8 mouse cellular contexts compared by ENCODE assay signal in the genomic region with DNA sequence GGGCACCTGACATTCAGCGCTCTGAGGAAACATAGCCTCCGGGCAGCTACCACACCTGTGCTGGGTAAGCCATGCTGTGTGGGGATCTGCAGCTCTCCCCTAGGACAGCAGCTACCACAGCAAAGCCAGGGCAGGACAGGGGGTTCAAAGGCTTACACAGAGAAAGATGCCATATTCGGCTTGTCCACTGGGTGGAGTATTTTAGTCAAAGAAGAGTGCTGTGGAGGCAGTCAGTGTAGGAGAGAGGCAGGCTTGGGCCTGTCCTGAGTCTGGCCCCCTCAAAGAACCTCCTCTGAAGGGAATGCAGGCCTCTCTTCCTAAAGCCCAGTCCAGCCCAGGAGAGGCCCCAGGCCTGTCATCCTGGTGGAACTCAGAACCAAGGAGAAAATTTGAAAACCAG. TPM values are rescaled to one million over a fixed set of nuclear protein-coding genes. Genes with fewer than 3 reads are reported as not detected.
DNase-seq lines count a peak whose midpoint lies in the region; ATAC-seq lines count a peak whose summit lies in the region.

No protein-coding gene starts in this region.

- no peaks in the 10 kb centered on the region for H3K9me3 ChIP-seq in hindbrain, embryonic 13.5 days

- H3K4me2 ChIP-seq in hindbrain, embryonic 13.5 days, result no peak overlapping the region

- WGBS in hindbrain, embryonic 13.5 days, result 17% methylated on average over 3 of the region's 3 CpGs

- DNase-seq in R1 (ENCODE audit: low read depth, low spot score), result peak; percentile 88
- DNase-seq in cerebellum, postnatal 25 days, result peak; percentile 69 to 86
- peak; percentile 67 to 77 for DNase-seq in frontal cortex, postnatal 36 days (ENCODE audit: low spot score in 2 of 2)
- DNase-seq in layer of hippocampus, postnatal 14 days (ENCODE audit: low spot score in 2 of 2), result peak; percentile 73 to 85
- DNase-seq in lung, postnatal 14 days, result peak; percentile 84
- DNase-seq in right cerebral cortex, adult 2 months (ENCODE audit: low spot score in 2 of 2), result peak; percentile 77 to 85
- DNase-seq in T-cell, adult 2 months (ENCODE audit: low spot score), result no peak

- H3K4me1 ChIP-seq in hindbrain, embryonic 13.5 days (replicated peaks), result peaks cover 8% of the 10 kb centered on the region; the same call in 1 of the 2 replicates

- no peak overlapping the region for H3K9ac ChIP-seq in hindbrain, embryonic 13.5 days

- H3K27ac ChIP-seq in hindbrain, embryonic 13.5 days, result no peak overlapping the region

- peak; percentile 89 for ATAC-seq in hindbrain, embryonic 13.5 days (ENCODE audit: low FRiP score)

- H3K4me3 ChIP-seq in hindbrain, embryonic 13.5 days, result no peak overlapping the region

- H3K27me3 ChIP-seq in hindbrain, embryonic 13.5 days, result peaks cover 21% of the 10 kb centered on the region

- no peaks in the 10 kb centered on the region for H3K36me3 ChIP-seq in hindbrain, embryonic 13.5 days

RNA-seq across cellular contexts. Expression of a gene that starts 4.4 kb away (rescaled TPM):
- polyA plus RNA-seq in hindbrain, embryonic 13.5 days (2015; fragmentation: Nextera tagmentation; extraction: Ambion mirVana), result 0.97 and 1.1 TPM in 2 replicates
- 1 to 10 TPM; 1.2 to 1.3 TPM for total RNA-seq in layer of hippocampus, postnatal 14 days (2021)
